Mouse (Mus musculus) adrenal gland, adult (tissue): ENCODE results near the gene Rgs12.

Source experiments
- DNase-seq, 2 experiments: peaks; one replicate each; pipeline ENCODE4 v3.0.0; 2022 to 2023; ENCODE audit warnings: low spot score in 1 of 2; ENCODE audit not compliant: inconsistent age in 2 of 2

Gene Rgs12

DNA sequence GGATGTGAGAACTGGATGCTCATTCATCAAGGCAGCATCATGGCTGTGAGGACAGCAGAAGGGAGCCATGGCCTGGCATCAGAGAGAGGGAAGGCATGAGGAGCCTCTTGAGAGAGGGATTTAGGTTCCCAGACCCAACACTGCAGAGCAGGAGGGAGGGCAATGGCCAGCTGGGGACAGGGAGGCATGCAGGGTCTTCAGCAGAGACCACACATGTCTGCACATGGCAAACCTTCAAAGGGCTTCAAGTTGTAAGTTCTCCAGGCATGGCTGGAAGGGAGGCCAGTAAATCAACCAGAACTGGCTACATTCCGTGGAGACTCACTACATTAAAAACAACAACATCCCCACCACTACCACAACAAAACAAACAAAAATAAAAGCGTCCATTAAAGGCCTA, 18.2 kb upstream of the Rgs12 start:
- DNase-seq = no peak

DNA sequence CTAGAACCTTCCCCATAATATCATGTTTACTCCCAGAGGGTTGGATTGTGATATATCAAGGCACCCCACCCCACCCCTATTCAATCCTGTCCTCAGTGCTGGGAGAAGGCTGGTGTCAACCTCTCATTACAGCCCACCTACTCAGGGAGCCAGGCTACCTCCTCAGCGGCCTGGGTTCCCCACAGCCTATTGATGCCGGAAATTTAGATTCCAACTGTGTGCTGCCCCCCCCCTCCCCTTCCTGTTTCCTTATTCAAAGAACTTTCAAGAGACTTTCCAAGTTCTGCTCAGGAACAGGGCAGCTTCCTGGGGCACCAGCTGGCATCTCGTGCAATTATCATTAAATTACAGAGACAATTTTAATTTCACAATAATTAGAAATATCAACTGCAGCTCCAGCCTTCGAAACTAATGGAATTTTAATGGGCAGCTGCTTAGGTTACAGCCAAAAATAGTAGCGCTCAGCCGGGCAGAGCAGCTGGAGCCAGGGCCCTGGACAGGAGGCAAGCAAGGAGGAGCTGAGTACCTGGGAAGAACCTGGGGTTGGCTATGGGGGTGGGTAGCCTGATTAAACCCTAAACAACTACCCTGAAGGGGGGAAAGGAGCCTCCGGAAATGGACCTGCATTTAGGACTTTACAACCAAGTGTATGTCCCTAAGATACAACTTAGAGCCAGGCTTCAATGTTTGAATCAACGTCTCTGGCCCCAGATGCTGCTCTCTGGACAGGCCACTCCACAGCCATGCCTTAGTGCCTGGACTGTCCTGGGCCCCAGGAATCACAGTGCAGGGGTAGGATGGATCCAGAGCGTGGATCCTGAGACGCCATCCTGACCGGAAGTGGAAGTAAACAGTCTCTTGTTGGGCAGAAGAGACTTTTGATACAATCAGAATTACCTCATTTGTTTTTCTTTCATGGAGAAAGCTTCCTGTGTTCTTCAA, 17.5 kb upstream of the Rgs12 start:
- no peak for DNase-seq

GRCm38 (mm10) chr5:34932458-34932806, 16.8 kb upstream of the Rgs12 start:
- no peak for DNase-seq

DNA sequence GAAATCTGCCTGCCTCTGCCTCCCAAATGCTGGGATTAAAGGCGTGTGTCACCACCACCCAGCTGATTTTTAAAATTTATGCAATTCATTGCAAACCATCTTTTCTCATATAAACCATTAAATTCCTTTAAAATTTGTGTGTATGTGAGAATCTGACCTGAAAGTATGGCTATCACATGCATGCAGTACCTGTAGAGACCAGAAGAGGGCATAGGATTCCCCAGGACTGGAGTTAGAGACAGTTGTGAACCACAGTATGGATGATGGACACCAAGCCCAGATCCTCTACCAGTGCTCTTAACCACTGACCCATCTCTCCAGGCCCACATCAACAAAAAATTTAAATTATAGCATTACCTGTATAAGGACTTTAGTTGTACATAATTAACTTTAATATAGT, 15.8 kb upstream of the Rgs12 start:
- DNase-seq = no peak

GRCm38 (mm10) chr5:34941710-34942470, 7.4 kb upstream of the Rgs12 start:
- DNase-seq = no peak

DNA sequence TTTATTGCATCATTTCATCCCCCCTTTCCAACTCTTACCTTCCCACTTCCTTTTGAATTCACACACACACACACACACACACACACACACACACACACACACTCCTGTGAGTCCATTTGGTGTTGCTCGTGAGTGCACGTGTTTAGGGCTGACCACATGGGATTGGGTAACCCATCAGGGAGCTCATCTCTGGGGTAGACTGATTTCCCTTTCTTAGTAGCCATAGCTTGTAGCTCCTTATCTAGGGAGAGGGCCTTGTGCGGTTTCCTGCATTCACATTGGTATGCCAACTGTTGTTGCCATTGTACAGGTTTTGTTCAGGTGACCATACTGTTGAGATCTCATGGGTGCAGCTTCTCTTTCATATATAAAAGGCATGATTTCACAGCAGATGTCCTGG, 5.8 kb upstream of the Rgs12 start:
- no peak for DNase-seq

GRCm38 (mm10) chr5:34949769-34950211, 545 bp downstream of the Rgs12 start:
- DNase-seq = no peak

DNA sequence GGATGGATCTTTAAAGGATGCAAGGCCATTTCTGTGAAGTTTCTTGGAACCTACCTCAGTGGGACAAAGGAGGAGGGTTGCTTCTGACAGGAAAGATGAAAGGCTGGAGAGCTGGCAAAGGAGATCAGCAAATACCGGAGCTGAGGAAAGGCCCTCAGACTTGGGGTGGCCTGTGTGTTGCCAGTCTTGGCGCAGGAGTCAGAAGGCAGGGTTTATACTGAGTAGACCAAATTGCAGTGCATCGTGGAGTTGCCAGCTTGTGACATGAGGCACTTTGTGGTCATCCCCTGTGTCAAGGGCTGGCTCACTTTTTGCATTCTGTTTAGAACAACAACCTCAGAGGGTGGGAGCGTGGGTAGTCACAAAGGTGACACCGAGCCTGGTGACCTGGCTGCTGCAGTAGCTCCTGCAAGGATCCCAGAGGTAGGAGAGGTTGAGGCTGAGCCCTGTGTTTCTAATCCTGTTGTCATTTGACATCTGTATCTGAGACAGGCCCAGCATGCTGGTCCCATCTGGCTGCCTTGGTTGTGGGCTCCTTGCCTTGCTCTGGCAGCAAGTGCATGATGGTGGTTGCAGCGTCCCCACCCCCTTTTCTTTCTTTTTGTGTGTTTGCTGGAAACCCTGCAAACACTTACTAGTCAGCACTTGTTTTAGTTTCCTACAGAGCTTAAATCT, 1.4 kb downstream of the Rgs12 start:
- peak in 1 of 2 experiments; percentile 64 for DNase-seq

- peak in 1 of 2 experiments; percentile 30 for DNase-seq
Measured at GRCm38 (mm10) chr5:34951161-34951834, 2.1 kb downstream of the Rgs12 start.

DNA sequence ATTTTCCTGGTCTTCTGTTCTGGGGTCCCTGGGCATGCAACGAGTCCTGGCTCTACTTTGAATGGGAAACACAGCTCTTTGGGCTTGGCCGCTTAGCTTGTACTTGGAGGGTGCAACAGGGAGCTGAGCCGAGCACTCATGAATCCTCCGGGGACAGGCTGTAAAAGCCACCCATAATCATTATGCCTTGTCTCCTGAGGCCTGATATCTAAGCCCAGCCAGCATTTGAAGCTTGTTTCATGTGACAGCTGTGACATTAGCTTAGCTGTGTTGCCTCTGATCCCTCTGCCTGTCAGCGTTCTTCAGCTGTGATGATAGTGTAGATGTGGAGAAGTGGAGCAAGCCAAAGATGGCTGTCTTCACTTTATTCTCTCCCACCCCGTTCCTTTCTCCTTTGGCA, 5.3 kb downstream of the Rgs12 start:
- DNase-seq = peak in 1 of 2 experiments; percentile 29

DNA sequence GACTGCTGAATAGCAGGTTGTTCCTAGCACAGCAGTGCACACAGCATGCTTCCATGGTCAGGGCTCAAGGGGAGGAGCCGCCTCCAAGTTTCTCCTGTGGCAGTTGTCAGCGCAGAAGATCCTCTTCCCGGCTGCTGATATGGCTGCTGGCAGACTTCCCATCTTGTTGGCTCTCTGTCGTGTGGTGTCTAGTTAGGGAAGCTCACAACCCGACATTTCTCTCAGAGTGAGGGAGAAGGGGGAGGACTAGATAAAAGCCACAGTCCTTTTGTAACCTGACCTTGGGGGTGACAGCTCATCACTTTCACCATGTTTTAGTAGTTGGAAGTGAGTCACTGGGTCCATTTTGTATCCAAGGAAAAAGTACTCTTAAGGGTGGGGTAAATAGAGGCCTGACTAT, 6.4 kb downstream of the Rgs12 start:
- DNase-seq = peak; percentile 91 to 96

- peak; percentile 50 to 77 for DNase-seq
Measured at GRCm38 (mm10) chr5:34956151-34956550, 6.9 kb downstream of the Rgs12 start.

DNA sequence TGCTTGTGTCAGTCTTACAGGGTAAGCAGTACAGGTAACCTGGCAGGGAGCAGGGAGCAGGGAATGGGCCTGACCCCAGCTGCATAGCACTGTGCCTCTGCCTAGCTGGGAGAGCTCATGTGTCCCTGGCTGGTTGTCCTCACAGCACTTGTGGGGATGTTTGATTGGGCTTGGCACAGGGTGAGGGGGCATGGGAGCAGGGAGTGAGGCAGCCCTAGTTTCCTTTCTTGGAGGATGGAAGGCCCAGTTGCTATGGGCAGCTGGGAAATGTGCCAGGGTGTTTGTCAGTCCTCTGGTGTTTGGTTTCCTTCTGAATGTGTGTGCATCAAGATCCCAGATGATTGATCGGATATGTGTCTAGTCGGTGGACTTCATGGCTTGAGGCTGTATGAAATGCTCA, 7.8 kb downstream of the Rgs12 start:
- peak in 1 of 2 experiments; percentile 69 for DNase-seq

DNA sequence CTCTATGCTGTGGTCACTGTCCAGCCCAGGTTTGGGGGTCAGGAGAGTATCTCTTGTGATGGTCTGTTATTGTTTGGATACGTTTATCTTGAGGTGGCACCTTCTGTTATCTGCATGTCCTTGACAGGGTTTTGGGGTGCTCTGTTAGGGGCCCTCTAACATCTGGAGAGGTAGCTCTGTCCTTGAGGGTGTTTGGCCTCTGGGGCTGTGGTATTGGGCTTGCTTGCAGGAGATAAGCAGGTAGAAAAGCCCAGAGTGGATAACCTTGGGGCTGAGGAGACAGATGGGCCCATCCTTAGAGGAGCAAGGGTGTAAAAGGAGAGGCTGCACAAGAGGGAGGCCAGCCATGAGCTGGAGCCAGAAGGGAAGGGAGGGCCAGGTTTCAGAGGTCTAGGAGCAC, 10.8 kb downstream of the Rgs12 start:
- DNase-seq = no peak

DNA sequence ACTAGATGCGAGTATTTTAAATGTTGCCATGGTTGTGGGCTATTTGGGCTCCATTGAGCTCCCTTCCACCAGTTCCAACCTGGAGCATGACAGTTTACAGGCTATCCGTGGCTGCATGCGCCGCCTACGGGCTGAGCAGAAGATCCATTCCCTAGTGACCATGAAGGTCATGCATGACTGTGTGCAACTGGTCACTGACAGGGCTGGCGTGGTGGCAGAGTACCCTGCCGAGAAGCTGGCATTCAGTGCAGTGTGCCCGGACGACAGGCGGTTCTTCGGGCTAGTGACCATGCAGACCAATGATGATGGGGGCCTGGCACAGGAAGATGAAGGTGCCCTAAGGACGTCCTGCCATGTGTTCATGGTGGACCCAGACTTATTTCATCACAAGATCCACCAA, 16.3 kb downstream of the Rgs12 start:
- peak in 1 of 2 experiments; percentile 41 for DNase-seq

GRCm38 (mm10) chr5:34968386-34968785, 19.1 kb downstream of the Rgs12 start:
- DNase-seq = peak in 1 of 2 experiments; percentile 36

DNA sequence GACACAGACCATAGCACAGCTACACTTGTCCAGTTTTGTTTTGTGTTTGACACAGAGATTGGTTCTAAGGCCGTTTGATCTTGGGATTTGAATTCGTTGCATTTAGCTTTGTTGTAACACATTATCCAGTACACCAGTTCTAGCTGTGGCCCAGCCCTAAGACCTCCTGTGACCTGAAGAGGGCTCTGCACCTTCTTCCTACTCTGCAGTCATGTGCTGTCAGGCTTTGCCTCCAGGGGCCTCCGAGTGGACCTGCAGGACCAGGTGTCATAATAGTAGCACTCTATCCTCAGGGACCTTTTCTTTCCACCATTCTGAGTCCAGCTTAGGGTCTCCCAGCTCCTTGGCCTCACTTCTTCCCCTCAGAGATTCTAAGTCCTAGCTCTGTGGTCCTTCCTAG, 23.2 kb downstream of the Rgs12 start:
- no peak for DNase-seq

DNA sequence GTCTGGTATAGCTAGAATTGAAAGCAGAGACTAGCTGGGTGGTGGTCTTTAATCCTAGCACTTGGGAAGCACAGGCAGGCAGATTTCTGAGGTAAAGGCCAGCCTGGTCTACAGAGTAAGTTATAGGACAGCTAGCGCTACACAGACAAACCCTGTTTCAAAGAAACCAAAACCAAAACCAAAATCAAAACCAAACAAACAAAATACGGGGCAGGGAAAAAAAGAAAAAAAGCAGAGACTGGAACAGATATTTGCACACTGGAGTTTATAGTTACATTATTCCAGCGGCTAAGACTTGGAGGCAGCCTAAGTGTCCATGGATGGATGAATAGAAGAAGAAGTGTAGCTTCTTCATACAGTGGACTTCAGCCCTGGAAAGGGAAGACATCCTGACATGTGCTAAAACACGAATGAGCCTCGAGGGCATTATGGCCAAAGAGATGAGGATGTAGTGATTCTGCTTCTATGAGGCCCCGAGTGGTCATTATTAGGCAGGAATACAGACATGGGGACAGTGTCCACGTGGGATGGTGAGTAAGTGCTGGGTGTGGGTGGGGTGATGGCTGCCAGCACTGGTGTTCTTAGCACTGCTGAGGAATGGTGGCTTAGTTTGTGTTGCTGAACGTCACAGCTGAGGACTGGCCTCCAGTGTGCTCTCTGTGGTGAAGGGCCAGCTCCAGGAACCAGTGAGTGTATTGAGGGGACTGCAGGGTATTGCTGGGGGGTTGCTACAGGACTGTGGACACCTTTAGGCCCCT, 24.5 kb downstream of the Rgs12 start:
- DNase-seq = peak in 1 of 2 experiments; percentile 39

GRCm38 (mm10) chr5:34974773-34975443, 25.7 kb downstream of the Rgs12 start:
- DNase-seq = no peak
